Mouse (Mus musculus): Measurements from ENCODE around the gene Qsox2. TPM values are rescaled to one million over a fixed set of nuclear protein-coding genes. Genes with fewer than 3 reads are reported as not detected.

The Qsox2 gene
- polyA plus RNA-seq, 1 experiment from 2014 or later = 18.3 TPM

Other genes with a start within 250 kb of the Qsox2 start
- 89.7 and 93.6 TPM in 2 replicates for gene Ubac1, start 215.8 kb downstream of the Qsox2 start, polyA plus RNA-seq (2015; fragmentation: Nextera tagmentation; extraction: Ambion mirVana)
- gene Nacc2, start 114.3 kb downstream of the Qsox2 start, polyA plus RNA-seq (2015; fragmentation: Nextera tagmentation; extraction: Ambion mirVana) = 4.4 and 6.7 TPM in 2 replicates
- gene Lhx3, start 29.2 kb downstream of the Qsox2 start, polyA plus RNA-seq (2015; fragmentation: Nextera tagmentation; extraction: Ambion mirVana) = 0.12 and 0.15 TPM in 2 replicates
- gene Ccdc187, start 57.0 kb upstream of the Qsox2 start, polyA plus RNA-seq (2015; fragmentation: Nextera tagmentation; extraction: Ambion mirVana) = 0.10 and 0.28 TPM in 2 replicates
- gene Gpsm1, start 78.0 kb upstream of the Qsox2 start, polyA plus RNA-seq (2015; fragmentation: Nextera tagmentation; extraction: Ambion mirVana) = 54.8 and 57.0 TPM in 2 replicates
- gene Dnlz, start 114.6 kb upstream of the Qsox2 start, polyA plus RNA-seq (2015; fragmentation: Nextera tagmentation; extraction: Ambion mirVana) = 31.4 and 32.1 TPM in 2 replicates
- 0.81 and 1.3 TPM in 2 replicates for gene Card9, start 123.4 kb upstream of the Qsox2 start, polyA plus RNA-seq (2015; fragmentation: Nextera tagmentation; extraction: Ambion mirVana)
- 33.9 and 38.9 TPM in 2 replicates for gene Snapc4, start 143.1 kb upstream of the Qsox2 start, polyA plus RNA-seq (2015; fragmentation: Nextera tagmentation; extraction: Ambion mirVana)
- gene Entr1, start 151.8 kb upstream of the Qsox2 start, polyA plus RNA-seq (2015; fragmentation: Nextera tagmentation; extraction: Ambion mirVana) = 142 and 153 TPM in 2 replicates
- 92.3 and 98.7 TPM in 2 replicates for gene Pmpca, start 151.8 kb upstream of the Qsox2 start, polyA plus RNA-seq (2015; fragmentation: Nextera tagmentation; extraction: Ambion mirVana)
- gene Inpp5e, start 171.7 kb upstream of the Qsox2 start, polyA plus RNA-seq (2015; fragmentation: Nextera tagmentation; extraction: Ambion mirVana) = 24.2 and 24.5 TPM in 2 replicates
- gene Sec16a, start 207.7 kb upstream of the Qsox2 start, polyA plus RNA-seq (2015; fragmentation: Nextera tagmentation; extraction: Ambion mirVana) = 22.7 and 27.9 TPM in 2 replicates